Mouse (Mus musculus): Measurements from ENCODE around the gene Itpripl2.

The Itpripl2 gene

GRCm38 (mm10) chr7:118491431-118492147, at the start of gene Itpripl2:
TSS of gene Itpripl2 (minus strand) at chr7:118491975.
- no peak for DNase-seq (ENCODE audit: low read depth)

- no peak for DNase-seq (ENCODE audit: low read depth)
Observed at GRCm38 (mm10) chr7:118535076-118535475, 43.3 kb upstream of the Itpripl2 start.

- no peak for DNase-seq (ENCODE audit: low read depth)
Observed at GRCm38 (mm10) chr7:118534326-118534725, 42.6 kb upstream of the Itpripl2 start.

GRCm38 (mm10) chr7:118533178-118533578, 41.4 kb upstream of the Itpripl2 start, which contains the start of gene Coq7:
TSS of gene Coq7 (minus strand) at chr7:118533356.
- peak; percentile 99 for DNase-seq (ENCODE audit: low read depth)

GRCm38 (mm10) chr7:118532519-118533177, 40.9 kb upstream of the Itpripl2 start:
- DNase-seq (ENCODE audit: low read depth), result peak; percentile 96

- no peak for DNase-seq (ENCODE audit: low read depth)
Observed at GRCm38 (mm10) chr7:118526967-118527366, 35.2 kb upstream of the Itpripl2 start.

- no peak for DNase-seq (ENCODE audit: low read depth)
Observed at GRCm38 (mm10) chr7:118522077-118522476, 30.3 kb upstream of the Itpripl2 start.

- no peak for DNase-seq (ENCODE audit: low read depth)
Observed at GRCm38 (mm10) chr7:118519661-118520060, 27.9 kb upstream of the Itpripl2 start.

- DNase-seq (ENCODE audit: low read depth), result no peak
Observed at GRCm38 (mm10) chr7:118518687-118519086, 26.9 kb upstream of the Itpripl2 start.

- DNase-seq (ENCODE audit: low read depth), result no peak
Observed at GRCm38 (mm10) chr7:118517819-118518218, 26.0 kb upstream of the Itpripl2 start.

- DNase-seq (ENCODE audit: low read depth), result no peak
Observed at GRCm38 (mm10) chr7:118508556-118508955, 16.8 kb upstream of the Itpripl2 start.

GRCm38 (mm10) chr7:118503844-118504243, 12.1 kb upstream of the Itpripl2 start:
- DNase-seq (ENCODE audit: low read depth), result no peak

GRCm38 (mm10) chr7:118502333-118502732, 10.6 kb upstream of the Itpripl2 start:
- no peak for DNase-seq (ENCODE audit: low read depth)

GRCm38 (mm10) chr7:118499784-118500435, 8.1 kb upstream of the Itpripl2 start:
- no peak for DNase-seq (ENCODE audit: low read depth)

- DNase-seq (ENCODE audit: low read depth), result no peak
Observed at GRCm38 (mm10) chr7:118498984-118499783, 7.4 kb upstream of the Itpripl2 start.

GRCm38 (mm10) chr7:118494892-118495579, 3.3 kb upstream of the Itpripl2 start:
- DNase-seq (ENCODE audit: low read depth), result no peak

- DNase-seq (ENCODE audit: low read depth), result no peak
Observed at GRCm38 (mm10) chr7:118493892-118494291, 2.1 kb upstream of the Itpripl2 start.

GRCm38 (mm10) chr7:118490666-118491430, 927 bp downstream of the Itpripl2 start:
- DNase-seq (ENCODE audit: low read depth), result no peak

GRCm38 (mm10) chr7:118489706-118490665, 1.8 kb downstream of the Itpripl2 start:
- no peak for DNase-seq (ENCODE audit: low read depth)
